Mouse (Mus musculus): ENCODE measurements around the gene Olfr1537.

The Olfr1537 gene

GRCm38 (mm10) chr9:39249894-39250293 lies at the start of gene Olfr1537:
Gene Olfr1537 (minus strand): TSS chr9:39249994.
- in situ Hi-C loops (cut with MboI; ENCODE audit: unreplicated experiment in 2 of 2) = no loop called here

- in situ Hi-C loops (cut with MboI; ENCODE audit: unreplicated experiment in 2 of 2) = no loop called here
Measured at GRCm38 (mm10) chr9:39287136-39287535, 37.3 kb upstream of the Olfr1537 start.

- in situ Hi-C loops (cut with MboI; ENCODE audit: unreplicated experiment in 2 of 2) = no loop called here
Measured at GRCm38 (mm10) chr9:39276718-39277117, 26.9 kb upstream of the Olfr1537 start, which contains the start of gene Olfr945. Gene Olfr945 (minus strand): TSS chr9:39276818.

GRCm38 (mm10) chr9:39201620-39202019 lies 48.2 kb downstream of the Olfr1537 start, which contains the start of gene Olfr944:
Gene Olfr944 (plus strand): TSS chr9:39201920.
- in situ Hi-C loops (cut with MboI; ENCODE audit: unreplicated experiment in 2 of 2) = no loop called here

All from v-Abl transformed pro-B cells (cell line).